Mouse (Mus musculus) cortical plate, adult 2 months (tissue): ENCODE measurements around the gene Il22ra1.

Experiments used
- CTCF ChIP-seq: fragments of 200-500 bp; IDR thresholded peaks from 2 replicates; pipeline ENCODE4 v1.5.1; 2011; ENCODE audit warnings: mild to moderate bottlenecking, control low read depth, low read length; ENCODE audit not compliant: insufficient read depth; ENCODE audit errors: extremely low read depth
- POLR2A ChIP-seq: fragments of 200-500 bp; IDR thresholded peaks from 2 replicates; pipeline ENCODE4 v1.6.1; 2011; ENCODE audit warnings: mild to moderate bottlenecking, low read length, control low read depth; ENCODE audit not compliant: insufficient read depth; ENCODE audit errors: extremely low read depth

DNA sequence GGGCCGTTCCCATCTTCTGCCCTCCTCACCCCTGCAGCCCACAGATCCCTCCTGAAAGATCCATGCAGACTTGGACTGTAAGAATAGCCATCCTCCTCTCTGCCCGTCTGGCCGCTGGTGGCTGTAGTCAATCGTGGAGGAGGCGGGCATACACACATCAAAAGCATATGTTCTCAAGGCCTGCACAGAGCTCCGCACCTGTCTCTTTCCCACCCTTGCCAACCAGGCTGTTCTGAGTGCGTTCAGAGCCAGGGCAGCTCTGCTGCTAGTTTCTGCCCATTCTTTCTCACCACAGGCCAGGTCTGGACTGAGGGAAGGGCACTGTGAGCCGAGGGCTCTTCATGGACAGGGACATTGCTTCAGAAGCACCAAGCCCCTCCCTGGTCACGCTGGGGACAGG is 2.2 kb downstream of the Il22ra1 start:
- no peak for TF ChIP-seq CTCF
- no peak for TF ChIP-seq POLR2A
